Mouse (Mus musculus) adrenal gland, adult (tissue): ENCODE measurements around the gene Ngdn.
"Not testable (repeated sequence)": the region's sequence is repeated elsewhere in the genome, so short reads cannot be mapped to it uniquely, and the experiment has no call there.

Experiments
- DNase-seq, 2 experiments: peaks; one replicate each; pipeline ENCODE4 v3.0.0; 2022 to 2023; ENCODE audit warnings: low spot score in 1 of 2; ENCODE audit not compliant: inconsistent age in 2 of 2

The Ngdn gene

DNA sequence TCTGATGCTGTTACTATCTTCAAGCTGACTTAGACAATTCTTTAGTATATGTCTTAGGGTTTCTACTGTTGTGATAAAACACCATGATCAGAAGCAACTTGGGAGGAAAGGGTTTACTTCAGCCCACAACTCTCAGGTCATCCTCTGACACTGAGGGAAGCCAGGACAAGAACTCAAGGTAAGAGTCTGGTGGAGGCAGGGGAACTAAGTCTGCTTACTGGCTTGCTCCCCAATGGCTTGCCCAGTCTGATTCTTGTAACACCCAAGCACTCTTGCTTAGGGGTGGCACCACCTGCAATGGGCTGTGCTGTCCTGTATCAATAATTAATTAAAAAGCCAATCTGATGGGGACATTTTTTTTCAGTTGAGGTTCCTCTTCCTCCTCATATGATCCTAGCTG, 16.6 kb upstream of the Ngdn start:
- no peak for DNase-seq

DNA sequence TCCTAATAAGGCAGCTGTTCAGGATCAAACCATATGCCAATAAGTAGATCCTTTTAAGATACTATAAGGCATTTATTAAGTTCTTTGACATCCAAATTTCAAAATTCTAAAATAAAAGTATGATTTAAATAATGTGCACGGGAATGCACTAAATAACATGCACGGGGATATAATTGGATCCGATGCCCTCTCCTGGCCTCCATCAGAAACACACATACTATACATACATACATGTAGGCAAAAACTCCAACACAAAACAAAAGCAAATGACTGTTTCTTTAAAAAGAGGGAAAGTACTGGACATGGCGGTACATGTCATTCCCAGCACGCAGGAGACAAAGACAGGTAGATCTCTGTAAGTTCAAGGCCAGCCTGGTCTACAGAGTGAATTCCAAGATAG, 15.4 kb upstream of the Ngdn start:
- not testable (repeated sequence) for DNase-seq

DNA sequence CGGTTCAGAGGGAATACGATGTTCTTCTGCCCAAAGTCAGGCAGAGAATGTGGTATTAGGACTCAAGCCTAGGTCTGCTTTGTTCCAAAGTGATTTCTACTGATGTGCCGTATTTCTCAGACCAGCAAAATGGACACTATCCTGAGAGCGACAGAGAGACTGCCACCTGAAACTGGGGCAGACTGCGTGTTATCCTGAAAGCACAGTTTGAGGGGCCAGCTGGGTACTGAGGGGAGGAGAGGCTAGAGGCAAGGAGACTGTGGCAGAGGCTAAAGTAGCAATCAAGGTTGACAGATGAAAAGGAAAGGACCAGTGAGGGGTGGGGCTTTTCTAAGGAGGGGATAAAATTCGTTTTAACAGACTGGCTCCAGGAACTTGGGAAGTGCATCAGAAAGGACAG, 14.4 kb upstream of the Ngdn start:
- DNase-seq, result no peak

DNA sequence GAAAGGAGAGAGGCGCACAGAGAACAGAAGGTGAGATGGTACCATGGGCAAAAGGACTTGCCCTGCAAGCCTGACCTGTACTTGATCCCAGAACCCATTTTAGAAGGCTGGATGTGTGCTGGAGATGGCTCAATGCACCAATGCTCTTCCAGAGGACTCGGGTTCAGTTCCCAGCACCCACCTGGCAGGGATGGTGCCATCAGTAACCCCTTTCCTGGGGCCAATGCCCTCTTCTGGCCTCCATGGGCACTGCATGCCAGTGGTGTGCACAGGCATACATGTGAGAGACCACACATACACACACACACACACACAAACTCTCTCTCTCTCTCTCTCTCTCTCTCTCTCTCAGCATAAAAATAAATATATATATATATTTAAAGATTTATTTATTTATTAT, 13.8 kb upstream of the Ngdn start:
- DNase-seq, result no peak

DNA sequence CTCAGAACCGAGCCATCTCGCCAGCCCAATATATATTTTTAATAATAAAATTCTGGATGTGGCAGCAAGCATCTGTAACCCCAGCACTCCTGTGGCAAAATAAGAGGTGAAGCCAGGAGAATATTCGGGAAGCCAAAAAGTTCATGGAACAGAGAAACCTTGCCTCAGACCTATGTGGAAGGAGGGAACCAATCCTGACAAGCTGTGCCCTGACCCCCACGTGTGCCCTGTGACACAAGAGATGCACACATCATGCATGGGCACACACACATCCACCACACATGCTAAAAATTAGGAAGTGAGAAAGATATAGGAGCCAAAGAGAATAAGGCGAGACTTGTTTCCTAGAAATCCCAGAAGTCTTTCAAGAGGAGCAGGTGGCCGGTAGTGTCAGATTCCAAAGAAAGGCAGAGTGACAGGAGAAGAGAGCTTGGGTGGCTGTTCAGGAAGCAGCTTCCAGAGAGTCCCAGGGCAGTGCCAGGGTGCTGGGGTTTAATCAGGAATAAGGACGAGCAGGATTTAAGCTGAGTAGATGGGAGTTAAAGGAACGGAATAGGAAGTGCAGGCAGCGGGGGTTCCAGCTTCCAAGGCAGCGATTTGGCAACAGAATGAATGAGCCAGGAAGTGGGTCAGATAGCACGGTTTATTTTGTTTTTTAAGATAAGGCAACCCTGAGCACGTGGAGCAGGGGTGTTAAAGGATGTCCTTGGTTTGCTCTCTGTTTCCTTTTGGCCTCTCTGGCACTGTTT, 13.1 kb upstream of the Ngdn start:
- DNase-seq, result peak in 1 of 2 experiments; percentile 70

DNA sequence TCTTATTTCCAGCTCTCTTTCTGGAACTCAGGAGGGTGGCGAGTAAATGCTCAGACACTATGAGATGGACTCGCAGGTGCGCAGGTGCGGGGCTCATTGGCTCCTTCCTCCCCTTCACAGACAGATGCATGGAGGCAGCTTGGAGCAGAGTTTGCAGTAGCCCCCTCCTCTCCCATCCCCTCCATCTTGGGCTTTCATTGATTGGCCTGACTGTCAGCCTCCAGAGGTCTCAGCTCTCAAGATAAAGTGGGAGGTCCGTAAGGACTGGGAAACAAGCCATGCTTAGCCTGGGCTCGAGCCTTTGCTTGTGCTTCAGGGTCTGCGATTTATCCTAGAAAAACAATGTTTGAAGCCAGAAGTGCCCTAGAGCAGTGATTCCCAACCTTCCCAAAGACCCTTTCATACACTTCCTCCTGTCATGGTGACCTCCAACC, 12.6 kb upstream of the Ngdn start:
- no peak for DNase-seq

DNA sequence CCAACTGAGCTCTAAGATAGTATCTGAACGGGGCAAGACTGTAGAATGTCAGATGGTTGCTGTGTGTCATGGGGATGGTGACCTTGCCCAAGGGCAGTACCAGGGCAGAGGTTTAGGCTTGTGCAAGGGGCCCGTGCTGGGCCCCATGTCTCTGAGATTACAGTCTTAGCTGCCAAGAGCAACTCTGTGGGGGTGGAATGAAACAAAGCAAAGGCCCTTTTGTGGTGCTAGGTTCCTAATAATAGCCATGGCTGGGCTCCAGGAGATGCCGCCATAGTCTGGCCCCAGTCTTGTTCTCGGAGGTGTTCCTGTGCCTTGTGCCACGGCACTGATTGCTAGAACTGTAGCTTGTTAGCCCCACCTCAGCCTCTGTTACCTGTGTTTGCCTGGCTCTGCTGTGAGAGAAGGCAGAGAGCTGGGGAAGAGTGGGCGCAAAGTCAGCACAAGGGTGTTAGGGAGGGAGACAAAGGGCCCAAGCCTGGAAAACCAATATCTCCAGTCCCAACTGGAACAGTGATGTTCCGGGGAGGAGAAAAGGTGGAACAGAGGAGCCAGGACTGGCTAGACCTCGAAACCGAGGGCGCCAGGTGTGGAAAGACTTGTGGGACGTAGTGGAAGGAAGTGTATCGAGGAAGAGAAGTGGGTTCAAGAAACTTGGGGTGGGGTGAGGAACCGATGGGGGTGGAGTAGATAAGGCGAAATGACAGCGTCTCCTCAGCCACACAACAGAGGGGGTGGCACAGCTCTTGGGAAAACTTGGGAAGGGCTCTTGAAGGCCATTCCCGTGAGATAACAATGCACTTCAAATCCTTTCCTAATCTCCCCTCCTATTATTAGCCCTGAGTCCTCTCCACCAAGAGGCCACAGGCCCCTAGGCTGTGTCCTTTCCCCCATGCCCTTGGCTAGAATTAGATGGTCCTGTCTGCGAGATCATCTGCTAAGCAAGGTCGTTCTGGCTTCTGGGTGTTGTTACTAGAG, 11.1 kb upstream of the Ngdn start:
- DNase-seq, result peak in 1 of 2 experiments; percentile 72

DNA sequence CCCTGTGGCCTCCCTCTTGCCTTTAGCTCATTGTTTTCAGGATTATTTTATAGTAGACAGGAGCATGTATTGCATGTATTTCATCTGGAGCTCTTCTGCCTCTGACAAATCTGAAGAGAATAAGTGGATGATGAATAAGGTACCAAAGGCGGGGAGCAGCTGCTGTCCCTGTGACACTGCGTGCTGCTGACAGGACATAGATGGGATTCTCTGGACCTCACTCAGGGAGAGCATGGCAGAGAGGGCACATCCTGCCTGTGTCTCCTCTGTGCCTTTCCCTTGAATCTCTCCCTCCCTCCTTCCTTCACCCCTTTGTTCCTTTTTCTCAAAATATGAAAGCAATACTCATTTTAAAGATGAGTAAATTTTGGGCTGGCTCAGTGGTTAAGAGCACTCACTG, 9.7 kb upstream of the Ngdn start:
- DNase-seq, result no peak

DNA sequence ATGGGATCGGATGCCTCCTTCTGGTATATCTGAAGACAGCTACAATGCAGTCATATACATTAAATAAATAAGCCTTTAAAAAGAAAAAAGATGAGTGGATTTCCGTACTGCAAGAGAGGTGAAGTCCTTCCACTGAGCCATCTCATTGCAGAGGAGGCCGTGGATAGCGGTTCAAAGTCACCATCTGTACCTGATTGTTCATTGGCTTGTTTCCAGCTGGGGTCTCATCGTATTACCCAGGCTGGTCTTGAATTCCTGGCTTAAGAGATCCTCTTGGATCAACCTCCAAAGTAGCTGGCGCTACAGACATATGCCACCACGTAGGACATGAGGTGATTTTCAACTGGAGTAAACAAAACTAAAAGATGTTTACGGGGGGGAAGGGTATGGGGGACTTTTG, 9.3 kb upstream of the Ngdn start:
- no peak for DNase-seq

DNA sequence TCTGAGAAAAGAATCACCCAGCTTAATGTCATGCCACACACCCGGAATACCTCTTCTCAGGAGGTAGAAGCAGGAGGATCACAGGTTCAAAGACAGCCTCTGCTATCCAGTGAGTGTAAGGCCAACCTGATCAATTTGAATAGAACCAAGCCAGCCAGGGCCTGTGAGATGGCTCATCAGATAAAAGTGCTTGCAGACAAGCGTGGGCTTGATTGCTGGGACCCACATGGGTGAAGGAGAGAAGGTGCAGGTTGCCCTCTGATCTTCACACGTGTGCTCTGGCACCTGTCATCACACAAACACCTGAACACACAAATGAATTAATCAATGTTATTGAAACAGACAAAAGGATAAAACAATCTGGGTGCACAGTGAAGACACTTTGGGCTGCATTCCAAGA, 8.7 kb upstream of the Ngdn start:
- DNase-seq, result no peak

DNA sequence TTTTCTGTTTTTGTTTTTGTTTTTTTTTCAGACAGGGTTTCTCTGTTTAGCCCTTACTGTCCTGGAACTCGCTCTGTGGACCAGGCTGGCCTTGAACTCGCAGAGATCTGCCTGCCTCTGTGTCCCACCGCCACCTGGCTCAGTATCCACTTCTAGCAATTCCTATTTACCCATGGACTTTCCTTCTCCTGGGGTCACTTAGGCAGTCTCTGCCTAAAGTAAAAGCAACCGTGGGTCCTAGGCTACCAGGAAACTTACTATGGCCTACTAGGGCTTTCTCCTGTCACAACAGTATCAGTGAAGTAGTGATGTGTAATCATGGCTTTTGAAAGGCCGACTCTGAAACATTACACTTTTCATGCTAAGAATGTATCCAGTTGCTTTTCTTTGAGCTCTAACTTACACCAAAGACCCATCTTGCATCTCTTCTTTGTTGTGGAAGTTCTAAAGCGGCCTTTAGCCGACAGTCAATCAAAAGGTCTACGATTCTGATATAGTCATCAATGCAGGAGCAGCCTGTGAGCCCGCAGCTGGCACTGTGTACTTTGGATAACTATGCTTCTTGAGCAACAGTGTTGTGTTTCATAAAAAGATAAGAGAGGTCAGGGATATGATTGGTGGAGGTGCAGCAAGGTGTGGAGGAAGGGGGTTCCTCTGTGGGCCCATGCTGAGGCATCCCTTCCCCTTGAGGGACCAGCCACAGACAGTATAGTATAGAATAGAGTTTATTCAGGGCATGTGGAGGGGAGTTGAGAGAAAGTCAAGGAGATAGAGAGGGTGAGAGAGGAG, 7.9 kb upstream of the Ngdn start:
- DNase-seq, result no peak

DNA sequence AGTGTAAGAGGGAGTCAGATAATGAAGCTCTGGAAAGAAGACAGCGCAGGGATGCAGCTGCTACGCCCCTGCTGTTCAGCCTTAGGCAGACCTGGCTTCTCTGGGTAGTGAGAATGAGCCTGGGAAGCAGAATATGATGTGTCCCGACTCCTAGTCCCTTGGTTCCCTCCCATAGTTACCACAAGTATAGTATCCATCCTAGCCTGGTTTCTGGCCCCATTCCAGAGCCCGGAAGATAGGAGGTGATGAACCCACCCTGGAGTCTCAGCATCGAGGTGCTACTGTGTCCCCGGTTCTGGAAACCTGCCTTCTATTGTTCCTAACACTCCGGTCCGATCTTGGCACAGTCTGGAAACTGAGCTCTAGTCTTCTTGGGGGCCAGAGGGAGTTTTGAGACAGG, 6.8 kb upstream of the Ngdn start:
- DNase-seq, result no peak

DNA sequence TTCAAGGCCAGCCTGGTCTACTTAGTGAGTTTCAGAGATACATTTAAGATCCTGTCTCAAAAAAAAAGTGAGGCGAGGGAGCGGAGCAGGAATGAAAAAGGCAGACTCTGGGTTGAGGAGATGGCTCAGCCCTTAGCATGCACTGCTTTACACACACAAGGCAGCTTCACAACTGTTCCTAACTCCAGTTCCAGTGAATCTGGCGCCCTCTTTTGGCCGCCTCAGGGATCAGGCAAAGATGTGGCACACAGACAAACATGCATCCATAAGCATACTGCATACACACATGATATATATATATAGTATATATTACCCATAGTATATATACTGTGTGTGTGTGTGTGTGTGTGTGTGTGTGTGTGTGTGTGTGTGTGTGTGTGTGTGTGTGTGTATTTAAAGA, 4.1 kb upstream of the Ngdn start:
- no peak for DNase-seq

DNA sequence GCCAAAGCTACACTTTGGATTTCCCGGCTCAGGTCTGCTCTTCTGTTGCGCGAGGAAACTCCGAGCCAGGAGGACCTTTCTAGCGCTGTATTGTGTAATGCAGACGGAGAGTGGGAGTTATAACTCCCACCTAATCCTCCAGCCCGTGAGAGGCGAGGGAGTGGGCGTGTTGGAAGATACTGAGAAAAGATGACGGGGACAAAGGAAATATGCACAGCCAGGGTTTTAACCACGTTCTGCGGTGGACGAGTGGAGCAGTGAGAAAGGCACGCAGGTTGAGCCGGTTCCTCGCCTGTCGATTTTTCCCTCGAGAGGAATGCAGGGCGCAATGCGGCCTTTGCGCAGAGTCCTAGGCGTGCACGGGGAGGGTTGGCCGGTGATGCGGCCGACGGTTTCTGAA, 663 bp upstream of the Ngdn start:
- no peak for DNase-seq

DNA sequence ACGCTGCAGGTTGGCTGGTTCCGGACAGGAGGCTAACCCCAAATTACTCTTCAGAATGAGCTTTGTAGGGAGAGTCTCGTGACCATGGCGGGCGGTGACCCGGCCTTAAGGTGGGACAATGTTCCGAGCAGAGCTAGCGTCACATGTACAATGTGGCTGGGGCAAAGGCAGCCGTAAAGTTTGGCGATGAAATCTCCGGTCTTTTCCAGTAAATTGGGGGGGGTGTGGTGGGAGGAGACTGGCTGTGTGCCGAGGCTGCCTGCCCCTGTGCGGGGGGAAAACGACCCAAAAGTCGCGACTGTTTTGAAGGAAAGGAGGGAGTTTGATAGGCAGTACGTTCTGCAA, 485 bp downstream of the Ngdn start:
- DNase-seq, result no peak

DNA sequence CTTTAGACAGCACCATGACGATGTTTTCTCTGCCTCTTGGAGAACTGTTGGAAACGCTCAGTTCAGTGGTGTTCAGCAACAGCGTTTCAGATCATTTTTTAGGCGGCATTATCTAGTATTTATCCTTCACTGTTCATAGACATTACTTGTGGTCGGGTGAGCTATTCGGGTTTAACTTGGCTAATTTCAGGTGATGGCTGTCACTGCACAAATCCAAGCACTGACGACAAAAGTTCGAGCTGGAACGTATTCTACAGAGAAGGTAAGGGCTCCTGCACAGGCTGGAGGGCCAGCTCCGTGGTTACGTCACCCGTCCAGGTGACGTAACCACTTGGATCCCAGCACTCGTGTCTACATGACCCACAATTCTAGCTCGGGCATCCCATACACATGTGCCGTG, 1.6 kb downstream of the Ngdn start:
- no peak for DNase-seq

DNA sequence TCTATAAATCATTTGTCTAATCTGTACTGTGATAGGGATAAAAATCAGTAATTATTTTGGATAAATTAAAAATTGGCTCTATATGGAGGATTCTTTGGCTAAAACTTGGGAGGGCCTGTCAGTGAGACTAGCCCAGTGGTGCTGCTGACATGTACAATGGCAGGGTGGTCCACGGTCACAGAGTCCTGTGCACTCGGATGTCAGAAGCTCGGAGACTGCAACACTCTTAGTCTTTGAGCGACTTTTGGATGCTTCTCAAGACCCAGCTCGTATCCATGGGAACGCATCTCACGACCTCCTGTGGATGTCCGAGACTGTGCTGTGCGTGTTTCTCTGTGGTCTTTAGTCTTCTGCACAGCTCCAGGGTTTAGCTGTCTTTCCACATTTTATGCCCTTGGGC, 5.1 kb downstream of the Ngdn start:
- no peak for DNase-seq

DNA sequence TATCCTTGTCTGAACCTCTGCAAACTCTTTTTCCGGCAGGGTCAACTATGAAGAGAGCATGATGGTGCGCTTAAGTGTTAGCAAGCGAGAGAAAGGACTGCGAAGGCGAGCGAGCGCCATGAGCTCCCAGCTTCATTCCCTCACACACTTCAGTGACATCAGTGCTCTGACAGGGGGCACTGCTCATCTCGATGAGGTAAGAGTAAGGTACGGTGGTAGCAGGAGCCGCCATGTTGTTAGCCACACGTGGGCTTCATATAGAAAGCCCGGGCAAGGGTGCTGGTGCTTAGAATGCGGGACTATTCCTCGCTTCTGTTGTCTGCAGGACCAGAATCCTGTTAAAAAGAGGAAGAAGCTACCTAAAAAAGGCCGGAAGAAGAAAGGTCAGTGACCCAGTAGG, 7.8 kb downstream of the Ngdn start:
- DNase-seq, result no peak

DNA sequence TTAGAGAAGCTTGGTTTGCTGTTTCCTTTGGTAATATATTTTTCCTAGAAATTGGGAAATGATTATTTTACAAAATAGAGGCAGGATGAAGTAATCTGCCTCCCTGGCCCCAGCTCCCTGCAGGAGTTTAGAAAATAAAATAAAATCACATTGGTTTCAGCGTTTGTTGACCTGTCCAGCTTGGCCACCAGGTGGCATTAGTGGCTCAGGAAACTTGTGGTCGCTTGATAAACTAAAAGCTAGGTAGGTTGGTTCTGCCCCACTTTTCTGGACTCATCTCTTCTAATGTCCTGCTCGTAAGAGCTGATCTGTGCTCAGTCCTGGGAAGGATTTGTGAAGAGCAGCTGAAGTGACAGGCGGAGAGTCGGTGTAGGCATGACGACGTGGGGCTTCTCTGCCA, 9.0 kb downstream of the Ngdn start:
- peak; percentile 47 to 79 for DNase-seq

DNA sequence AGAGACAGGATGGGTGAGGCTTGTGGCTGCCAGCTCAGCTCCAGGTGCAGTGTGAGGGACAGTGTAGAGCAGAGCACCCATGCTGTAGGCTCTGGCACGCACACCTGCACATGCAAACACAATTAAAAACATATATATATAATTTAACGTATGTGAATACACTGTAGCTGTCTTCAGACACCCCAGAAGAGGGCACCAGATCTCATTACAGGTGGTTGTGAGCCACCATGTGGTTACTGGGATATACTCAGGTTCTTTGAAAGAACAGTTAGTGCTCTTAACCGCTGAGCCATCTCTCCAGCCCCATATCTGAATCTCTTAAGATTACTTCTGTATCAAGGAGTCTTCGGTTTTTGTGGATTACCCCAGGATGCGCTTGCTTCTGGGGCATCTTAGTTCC, 10.3 kb downstream of the Ngdn start:
- DNase-seq, result no peak

DNA sequence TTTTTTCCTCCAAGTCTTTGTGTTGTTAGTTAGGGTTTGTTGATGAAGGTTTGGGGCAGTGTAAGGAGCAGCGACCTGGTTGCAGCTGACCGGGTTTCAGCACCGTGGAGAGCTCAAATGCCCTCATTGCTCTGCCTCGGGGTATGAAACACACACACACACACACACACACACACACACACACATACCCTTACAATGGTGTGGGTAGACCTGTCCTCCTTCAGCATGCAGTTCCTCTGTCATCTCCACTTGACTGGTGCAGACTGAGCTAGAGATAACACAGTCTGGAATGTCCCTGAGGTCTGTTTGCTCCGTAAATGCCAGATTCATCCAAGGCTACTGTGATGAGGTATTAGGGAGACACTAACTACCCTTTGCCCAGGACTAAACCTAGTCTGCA, 12.0 kb downstream of the Ngdn start:
- DNase-seq, result peak; percentile 27 to 61

DNA sequence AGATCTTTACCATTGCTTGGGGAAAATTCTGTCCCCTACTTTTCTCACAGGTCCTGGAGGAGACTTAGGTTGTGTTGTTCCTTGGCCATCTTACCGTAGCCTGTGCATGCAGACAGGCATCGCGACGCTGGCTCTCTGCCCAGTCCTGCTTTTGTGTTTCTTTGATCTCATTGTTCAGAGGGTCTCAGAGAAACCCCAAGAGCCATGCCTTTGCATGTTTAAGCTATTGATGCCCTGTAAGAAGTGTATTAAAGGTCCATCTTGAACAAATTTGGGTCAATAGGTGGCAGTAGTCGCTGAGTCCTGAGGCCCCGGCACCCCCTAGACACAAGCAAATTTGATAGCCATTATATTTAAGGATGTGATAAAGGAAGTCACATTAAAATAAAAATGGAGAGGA, 12.4 kb downstream of the Ngdn start:
- no peak for DNase-seq
